Mouse (Mus musculus): ENCODE data around the gene Gsto2. TPM values are rescaled to one million over a fixed set of nuclear protein-coding genes. Genes with fewer than 3 reads are reported as not detected.

The Gsto2 gene
- polyA plus RNA-seq, 1 experiment, result 0.97 TPM

DNA sequence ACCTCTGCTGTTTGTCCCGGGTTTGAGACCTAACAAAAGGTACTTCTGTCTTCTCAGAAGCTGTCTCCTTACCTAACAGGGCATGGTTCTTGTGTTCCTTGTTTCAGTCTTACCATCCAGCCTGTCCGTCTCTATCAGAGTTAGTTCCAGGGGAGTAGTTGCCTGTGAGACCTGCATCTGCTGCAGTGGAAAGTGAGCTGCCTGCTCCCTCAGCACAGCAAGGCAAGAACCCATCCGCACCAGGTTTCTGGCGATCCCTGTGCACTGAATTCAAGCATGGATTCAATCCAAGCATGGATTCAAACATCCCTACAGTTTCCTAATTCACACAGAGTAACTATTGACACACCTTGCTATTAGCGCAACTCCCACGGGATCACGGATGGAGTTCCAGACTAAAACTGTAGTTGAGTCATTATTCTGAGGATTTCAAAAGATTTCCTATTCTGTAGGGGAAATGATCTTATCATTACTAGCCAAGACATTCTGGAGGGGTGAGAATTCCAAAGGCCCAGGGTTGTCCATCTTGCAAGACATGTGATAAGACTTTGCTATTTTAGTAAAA lies 4.8 kb downstream of the Gsto2 start:
- Histone ChIP-seq H3K4me1 (ENCODE audit: control insufficient read depth, insufficient read depth, low read length) (peaks cover 4% of the 10 kb centered on the region), H3K27ac (ENCODE audit: insufficient read depth, low read depth, low read length) (no peak overlapping the region), H3K4me3 (ENCODE audit: insufficient read depth, low read length) (no peak overlapping the region)
- TF ChIP-seq CTCF (IDR thresholded peaks at IDR 0.05; ENCODE audit: low read depth, low read length) (no peak), POLR2A (IDR thresholded peaks at IDR 0.05; ENCODE audit: borderline replicate concordance, low read depth, low read length) (no peak)

DNA sequence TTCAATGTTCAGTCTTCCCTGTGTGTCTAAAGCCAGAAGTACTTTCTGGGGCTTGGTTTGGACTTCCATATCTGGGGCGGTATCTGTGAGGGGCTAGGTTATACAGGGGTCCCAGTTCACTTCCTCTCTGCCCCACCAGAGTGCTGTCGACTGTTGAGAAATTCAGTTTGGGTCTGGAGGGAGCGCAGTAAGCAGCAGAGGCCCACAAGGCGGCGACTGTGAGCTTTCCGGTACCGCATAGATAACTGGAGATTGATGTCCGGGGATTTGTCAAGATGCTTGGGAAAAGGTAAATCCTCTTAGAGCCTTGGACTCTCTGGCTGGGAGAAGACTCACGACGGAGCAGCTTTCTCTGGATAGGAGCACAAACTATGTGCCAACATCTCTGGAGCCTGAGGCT lies 6.2 kb downstream of the Gsto2 start:
- no peak overlapping the region for H3K27ac ChIP-seq (ENCODE audit: insufficient read depth, low read depth, low read length)
- no peaks in the 10 kb centered on the region; the same call in 1 of the 2 replicates for H3K4me1 ChIP-seq (ENCODE audit: control insufficient read depth, insufficient read depth, low read length)
- TF ChIP-seq POLR2A (IDR thresholded peaks at IDR 0.05; ENCODE audit: borderline replicate concordance, low read depth, low read length), result no peak
- 0 out of 2 replicates have a peak, but pooled peaks have one; percentile 7 for TF ChIP-seq CTCF (IDR thresholded peaks at IDR 0.05; ENCODE audit: low read depth, low read length)
- no peak overlapping the region for H3K4me3 ChIP-seq (ENCODE audit: insufficient read depth, low read length)

DNA sequence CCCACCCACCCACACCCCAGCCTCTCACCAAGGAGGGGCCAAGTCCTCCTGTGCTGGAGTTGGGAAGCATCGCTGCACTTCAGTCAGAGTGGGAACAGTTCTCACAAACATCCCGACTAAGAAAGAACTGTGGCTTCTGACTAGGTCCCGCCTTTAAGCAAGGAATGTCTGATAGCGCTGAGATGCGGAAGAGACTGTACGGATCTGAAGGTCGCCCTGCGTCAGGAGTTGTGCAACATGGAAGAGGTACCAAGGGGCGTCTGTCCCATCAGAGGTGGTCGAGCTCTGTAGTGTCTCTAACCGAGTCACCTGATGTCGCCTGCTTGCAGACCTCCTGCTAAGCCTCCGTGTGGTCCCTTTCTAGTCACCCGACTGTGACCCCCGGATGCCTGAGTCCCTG lies 10.9 kb downstream of the Gsto2 start:
- no peak overlapping the region for H3K4me3 ChIP-seq (ENCODE audit: insufficient read depth, low read length)
- TF ChIP-seq CTCF (IDR thresholded peaks at IDR 0.05; ENCODE audit: low read depth, low read length) (no peak), POLR2A (IDR thresholded peaks at IDR 0.05; ENCODE audit: borderline replicate concordance, low read depth, low read length) (no peak)
- no peaks in the 10 kb centered on the region; the same call in 1 of the 2 replicates for H3K4me1 ChIP-seq (ENCODE audit: control insufficient read depth, insufficient read depth, low read length)
- no peak overlapping the region for H3K27ac ChIP-seq (ENCODE audit: insufficient read depth, low read depth, low read length)

DNA sequence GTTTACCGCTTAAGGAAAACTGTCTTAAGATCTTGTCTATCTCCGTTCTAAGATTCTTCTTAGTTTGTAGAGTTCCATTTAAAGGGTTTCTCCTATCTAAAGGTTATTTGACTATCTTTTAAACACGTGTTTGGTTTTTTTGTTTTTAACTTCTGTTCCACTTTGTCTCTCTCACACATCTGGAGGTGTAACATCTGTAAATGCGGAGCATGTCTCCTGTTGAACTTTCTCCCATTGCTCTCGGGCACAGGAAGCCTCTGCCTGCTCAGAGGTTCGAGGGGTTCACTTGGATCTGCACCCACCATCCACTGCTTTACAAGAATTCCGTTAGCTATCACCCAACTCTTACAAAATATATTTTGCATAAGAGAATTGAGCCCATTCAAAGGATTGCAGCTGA lies 16.2 kb downstream of the Gsto2 start:
- Histone ChIP-seq H3K4me3 (ENCODE audit: insufficient read depth, low read length) (no peak overlapping the region), H3K27ac (ENCODE audit: insufficient read depth, low read depth, low read length) (no peak overlapping the region), H3K4me1 (ENCODE audit: control insufficient read depth, insufficient read depth, low read length) (no peaks in the 10 kb centered on the region)
- TF ChIP-seq POLR2A (IDR thresholded peaks at IDR 0.05; ENCODE audit: borderline replicate concordance, low read depth, low read length) (no peak), CTCF (IDR thresholded peaks at IDR 0.05; ENCODE audit: low read depth, low read length) (no peak)

DNA sequence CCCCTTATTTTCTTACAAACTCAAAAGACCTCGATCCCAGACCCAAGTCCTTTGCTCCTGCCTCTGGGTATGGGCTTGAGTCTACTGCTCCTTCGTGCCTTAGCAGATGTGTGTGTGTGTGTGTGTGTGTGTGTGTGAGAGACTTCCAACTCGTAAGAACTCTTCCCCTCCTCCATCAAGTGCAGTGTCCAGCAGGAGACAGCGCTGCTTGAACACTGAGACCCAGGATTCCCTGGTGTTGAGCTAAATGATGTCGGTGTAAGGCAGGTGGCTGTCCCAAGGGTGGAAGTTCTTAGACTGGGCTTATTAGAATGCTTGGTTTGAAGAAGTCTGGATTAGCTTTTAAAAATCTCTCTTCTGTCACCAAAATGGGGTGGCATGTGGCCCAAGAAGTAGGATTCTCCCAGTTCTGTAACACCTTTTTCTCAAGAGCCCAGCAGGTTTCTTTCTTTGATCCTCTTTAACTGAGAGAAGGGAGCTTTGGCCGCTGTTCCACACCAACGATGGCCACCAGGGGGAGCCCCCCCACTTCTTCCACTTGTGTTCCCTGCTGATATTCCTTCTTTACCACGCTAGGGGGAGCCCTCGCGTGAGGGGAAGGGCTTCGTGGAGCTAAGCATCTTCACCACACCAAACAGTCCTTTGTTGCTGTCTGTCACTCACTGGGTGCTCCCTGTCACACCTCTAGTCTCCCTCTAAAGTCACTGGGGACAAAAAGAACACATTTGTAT lies 17.0 kb downstream of the Gsto2 start:
- Histone ChIP-seq H3K4me1 (ENCODE audit: control insufficient read depth, insufficient read depth, low read length) (0 out of 2 replicates have a peak, but pooled peaks cover 1% of the 10 kb centered on the region), H3K27ac (ENCODE audit: insufficient read depth, low read depth, low read length) (no peak overlapping the region), H3K4me3 (ENCODE audit: insufficient read depth, low read length) (no peak overlapping the region)
- TF ChIP-seq POLR2A (IDR thresholded peaks at IDR 0.05; ENCODE audit: borderline replicate concordance, low read depth, low read length) (no peak), CTCF (IDR thresholded peaks at IDR 0.05; ENCODE audit: low read depth, low read length) (peak; percentile 100)

DNA sequence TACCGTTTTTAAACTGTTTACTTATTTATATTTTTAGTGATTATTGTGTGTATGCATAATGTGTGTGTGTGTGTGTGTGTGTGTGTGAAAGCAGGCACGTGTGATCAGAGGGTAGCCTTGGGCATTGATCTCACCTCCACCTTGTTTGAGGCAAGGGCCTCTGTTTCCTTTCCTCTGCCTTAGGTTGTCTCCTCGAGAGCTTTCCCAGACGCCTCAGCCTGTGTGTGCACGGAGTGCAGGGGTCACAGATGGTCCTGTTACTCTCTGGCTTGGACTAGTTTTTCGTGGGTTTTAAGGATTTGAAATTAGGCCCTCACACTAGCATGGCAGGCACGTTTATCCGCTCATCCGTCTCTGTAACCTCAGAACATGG lies 17.5 kb downstream of the Gsto2 start:
- Histone ChIP-seq H3K4me1 (ENCODE audit: control insufficient read depth, insufficient read depth, low read length) (0 out of 2 replicates have a peak, but pooled peaks cover 2% of the 10 kb centered on the region), H3K4me3 (ENCODE audit: insufficient read depth, low read length) (no peak overlapping the region), H3K27ac (ENCODE audit: insufficient read depth, low read depth, low read length) (no peak overlapping the region)
- TF ChIP-seq CTCF (IDR thresholded peaks at IDR 0.05; ENCODE audit: low read depth, low read length) (no peak), POLR2A (IDR thresholded peaks at IDR 0.05; ENCODE audit: borderline replicate concordance, low read depth, low read length) (no peak)

DNA sequence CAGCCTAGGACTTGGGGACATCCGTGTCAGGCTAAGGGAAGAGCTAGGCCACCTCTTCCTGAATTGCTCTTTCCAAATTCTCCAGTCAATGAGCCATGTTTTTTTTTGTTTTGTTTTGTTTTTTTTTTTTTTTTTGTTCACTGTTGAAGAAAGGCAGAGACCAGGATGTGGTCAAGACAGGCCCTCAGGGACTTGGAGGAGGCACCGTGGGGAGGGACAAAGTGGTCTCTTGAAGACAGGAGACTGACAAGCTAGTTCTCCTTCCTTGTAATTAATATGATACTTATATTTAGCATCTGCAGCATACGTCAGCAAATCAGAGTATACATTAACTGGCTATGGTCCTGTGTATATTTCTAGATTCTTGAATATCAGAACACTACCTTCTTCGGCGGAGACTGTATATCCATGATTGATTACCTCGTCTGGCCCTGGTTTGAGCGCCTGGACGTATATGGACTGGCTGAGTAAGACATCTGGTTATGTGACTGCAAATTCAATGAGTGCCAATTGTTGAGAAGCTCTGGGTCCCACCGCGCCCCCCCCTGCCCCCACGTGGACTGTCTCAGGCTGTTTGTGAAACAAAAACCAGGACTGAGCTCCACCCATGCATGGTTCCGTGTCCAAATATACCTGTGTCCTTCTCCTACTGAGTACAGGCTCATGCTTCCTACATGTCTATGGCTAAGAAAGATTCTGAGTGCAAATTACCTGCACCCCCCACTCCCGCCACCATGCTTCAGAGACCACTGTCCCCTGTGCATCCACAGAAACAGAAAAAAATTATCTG lies 19.2 kb downstream of the Gsto2 start:
- H3K4me3 ChIP-seq (ENCODE audit: insufficient read depth, low read length), result no peak overlapping the region
- no peak for TF ChIP-seq POLR2A (IDR thresholded peaks at IDR 0.05; ENCODE audit: borderline replicate concordance, low read depth, low read length)
- TF ChIP-seq CTCF (IDR thresholded peaks at IDR 0.05; ENCODE audit: low read depth, low read length), result no peak
- H3K27ac ChIP-seq (ENCODE audit: insufficient read depth, low read depth, low read length), result no peak overlapping the region
- H3K4me1 ChIP-seq (ENCODE audit: control insufficient read depth, insufficient read depth, low read length), result 0 out of 2 replicates have a peak, but pooled peaks cover 2% of the 10 kb centered on the region

DNA sequence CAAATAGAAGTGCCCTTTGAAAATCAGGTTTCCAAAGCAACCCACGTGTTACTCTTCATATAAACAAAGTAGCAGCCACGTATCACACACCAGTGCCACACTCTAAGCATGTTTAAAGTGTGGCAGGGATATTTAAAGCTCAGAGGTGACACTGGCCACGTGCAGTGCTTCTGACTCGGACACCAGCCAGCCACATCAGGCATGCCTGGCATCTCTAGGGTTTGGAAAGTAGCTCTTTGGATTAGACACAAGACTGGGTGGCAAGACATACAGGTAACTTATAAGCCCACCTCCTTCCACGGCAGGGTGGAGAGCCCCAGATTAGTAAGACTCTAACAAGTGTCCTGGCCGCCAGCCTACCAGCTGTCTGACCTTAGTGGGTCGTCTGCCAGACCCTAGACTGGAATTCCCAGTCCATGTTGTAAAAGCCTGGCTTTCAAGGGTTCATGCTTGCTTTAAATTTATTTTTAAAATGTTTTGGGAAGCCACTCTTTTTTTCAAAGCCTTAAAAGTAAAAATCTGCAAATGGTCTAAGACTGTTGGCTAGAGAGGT lies 19.9 kb downstream of the Gsto2 start:
- 0 out of 2 replicates have a peak, but pooled peaks cover 2% of the 10 kb centered on the region for H3K4me1 ChIP-seq (ENCODE audit: control insufficient read depth, insufficient read depth, low read length)
- no peak overlapping the region for H3K4me3 ChIP-seq (ENCODE audit: insufficient read depth, low read length)
- TF ChIP-seq POLR2A (IDR thresholded peaks at IDR 0.05; ENCODE audit: borderline replicate concordance, low read depth, low read length) (no peak), CTCF (IDR thresholded peaks at IDR 0.05; ENCODE audit: low read depth, low read length) (no peak)
- H3K27ac ChIP-seq (ENCODE audit: insufficient read depth, low read depth, low read length), result no peak overlapping the region

DNA sequence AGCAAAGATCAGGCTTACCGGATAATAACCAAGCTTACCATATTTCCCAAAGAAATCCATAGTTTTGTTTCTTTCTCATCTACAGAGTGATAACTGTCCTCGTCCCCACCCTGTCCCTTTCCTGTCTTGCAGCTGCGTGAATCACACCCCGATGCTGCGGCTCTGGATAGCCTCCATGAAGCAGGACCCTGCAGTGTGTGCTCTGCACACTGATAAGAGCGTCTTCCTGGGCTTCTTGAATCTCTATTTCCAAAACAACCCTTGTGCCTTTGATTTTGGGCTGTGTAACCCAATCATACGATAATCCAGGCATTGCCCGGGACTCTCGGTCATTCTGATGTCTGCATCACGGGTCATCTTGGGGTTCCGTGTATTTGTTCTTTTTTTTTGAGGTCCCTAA lies 20.6 kb downstream of the Gsto2 start:
- 0 out of 2 replicates have a peak, but pooled peaks cover 2% of the 10 kb centered on the region for H3K4me1 ChIP-seq (ENCODE audit: control insufficient read depth, insufficient read depth, low read length)
- TF ChIP-seq POLR2A (IDR thresholded peaks at IDR 0.05; ENCODE audit: borderline replicate concordance, low read depth, low read length) (no peak), CTCF (IDR thresholded peaks at IDR 0.05; ENCODE audit: low read depth, low read length) (no peak)
- H3K4me3 ChIP-seq (ENCODE audit: insufficient read depth, low read length), result no peak overlapping the region
- no peak overlapping the region for H3K27ac ChIP-seq (ENCODE audit: insufficient read depth, low read depth, low read length)
